Mouse (Mus musculus): ENCODE data around the gene Fa2h. TPM values are rescaled to one million over a fixed set of nuclear protein-coding genes. Genes with fewer than 3 reads are reported as not detected.

Fa2h gene
- polyA plus RNA-seq, 1 experiment from 2014 or later = not detected

DNA sequence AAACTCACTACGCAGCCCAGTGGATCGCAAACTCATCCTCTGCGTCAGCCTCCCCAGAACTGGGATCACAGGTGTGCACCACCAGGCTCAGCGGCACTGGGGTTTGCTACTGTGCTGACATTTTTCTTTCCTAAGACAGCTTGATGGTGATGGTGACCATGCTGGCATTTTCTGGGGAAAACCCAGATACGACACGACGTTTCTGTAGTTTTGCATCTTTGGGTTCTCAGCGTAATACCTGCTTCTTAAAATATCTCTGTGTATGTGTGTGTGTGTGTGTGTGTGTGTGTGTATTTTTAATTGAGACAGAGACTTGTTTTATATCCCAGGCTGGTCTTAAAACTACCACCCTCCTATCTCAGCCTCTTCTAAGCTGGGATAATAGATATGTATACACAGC is 26.3 kb downstream of the Fa2h start:
- Histone ChIP-seq H3K27ac (ENCODE audit: low read depth, low read length) (no peak overlapping the region), H3K4me3 (ENCODE audit: low read depth, low read length) (no peak overlapping the region), H3K4me2 (replicated peaks; ENCODE audit: low read depth, low read length) (no peak overlapping the region), H3K27me3 (ENCODE audit: control insufficient read depth, insufficient read depth, low read length) (no peaks in the 10 kb centered on the region), H3K36me3 (ENCODE audit: control insufficient read depth, insufficient read depth, low read length) (no peaks in the 10 kb centered on the region), H3K9ac (ENCODE audit: low read depth, low read length) (no peak overlapping the region), H3K4me1 (replicated peaks; ENCODE audit: control insufficient read depth, insufficient read depth, low read length) (no peaks in the 10 kb centered on the region), H3K9me3 (ENCODE audit: control insufficient read depth, low read length) (no peaks in the 10 kb centered on the region)
- 85% methylated on average over 8 of the region's 8 CpGs for WGBS
- no peak for DNase-seq (ENCODE audit: low spot score)
- ATAC-seq (ENCODE audit: low FRiP score) = no peak

- no peak overlapping the region for H3K27ac ChIP-seq (ENCODE audit: low read depth, low read length)
- H3K4me1 ChIP-seq (replicated peaks; ENCODE audit: control insufficient read depth, insufficient read depth, low read length) = no peaks in the 10 kb centered on the region
- H3K9ac ChIP-seq (ENCODE audit: low read depth, low read length) = no peak overlapping the region
- H3K36me3 ChIP-seq (ENCODE audit: control insufficient read depth, insufficient read depth, low read length) = no peaks in the 10 kb centered on the region
- no peaks in the 10 kb centered on the region for H3K9me3 ChIP-seq (ENCODE audit: control insufficient read depth, low read length)
- no peak overlapping the region for H3K4me2 ChIP-seq (replicated peaks; ENCODE audit: low read depth, low read length)
- DNase-seq (ENCODE audit: low spot score) (no peak), ATAC-seq (ENCODE audit: low FRiP score) (no peak)
- H3K4me3 ChIP-seq (ENCODE audit: low read depth, low read length) = no peak overlapping the region
- WGBS = 43% methylated on average over 14 of the region's 14 CpGs
- H3K27me3 ChIP-seq (ENCODE audit: control insufficient read depth, insufficient read depth, low read length) = no peaks in the 10 kb centered on the region
These were observed 26.9 kb downstream of the Fa2h start for GRCm38 (mm10) chr8:111366610-111367234.

DNA sequence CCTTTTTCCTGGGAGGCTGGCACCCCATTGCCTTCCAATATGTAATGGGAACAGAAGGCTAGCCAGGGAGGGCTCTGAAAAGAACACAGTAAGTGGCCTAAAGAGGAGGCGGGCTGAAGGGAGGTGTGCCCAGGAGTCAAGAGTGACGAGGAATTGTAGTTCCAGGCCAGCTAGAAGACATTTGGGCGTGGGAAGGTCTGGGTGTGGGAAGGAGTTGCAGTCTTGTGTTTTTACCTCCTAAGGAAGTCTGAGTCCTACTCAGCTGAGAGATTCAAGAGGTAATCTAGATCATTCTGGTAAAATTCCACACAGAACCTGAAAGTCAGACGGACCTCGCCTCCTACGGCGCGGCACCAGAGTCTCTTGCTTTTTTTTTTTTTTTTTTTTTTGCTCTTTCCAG is 30.1 kb downstream of the Fa2h start:
- no peak for ATAC-seq (ENCODE audit: low FRiP score)
- 83% methylated on average over 8 of the region's 8 CpGs for WGBS
- H3K4me1 ChIP-seq (replicated peaks; ENCODE audit: control insufficient read depth, insufficient read depth, low read length) = no peaks in the 10 kb centered on the region
- H3K4me2 ChIP-seq (replicated peaks; ENCODE audit: low read depth, low read length) = no peak overlapping the region
- H3K9me3 ChIP-seq (ENCODE audit: control insufficient read depth, low read length) = no peaks in the 10 kb centered on the region
- H3K4me3 ChIP-seq (ENCODE audit: low read depth, low read length) = no peak overlapping the region
- no peak for DNase-seq (ENCODE audit: low spot score)
- no peak overlapping the region for H3K9ac ChIP-seq (ENCODE audit: low read depth, low read length)
- H3K27me3 ChIP-seq (ENCODE audit: control insufficient read depth, insufficient read depth, low read length) = no peaks in the 10 kb centered on the region
- H3K36me3 ChIP-seq (ENCODE audit: control insufficient read depth, insufficient read depth, low read length) = no peaks in the 10 kb centered on the region
- no peak overlapping the region for H3K27ac ChIP-seq (ENCODE audit: low read depth, low read length)

DNA sequence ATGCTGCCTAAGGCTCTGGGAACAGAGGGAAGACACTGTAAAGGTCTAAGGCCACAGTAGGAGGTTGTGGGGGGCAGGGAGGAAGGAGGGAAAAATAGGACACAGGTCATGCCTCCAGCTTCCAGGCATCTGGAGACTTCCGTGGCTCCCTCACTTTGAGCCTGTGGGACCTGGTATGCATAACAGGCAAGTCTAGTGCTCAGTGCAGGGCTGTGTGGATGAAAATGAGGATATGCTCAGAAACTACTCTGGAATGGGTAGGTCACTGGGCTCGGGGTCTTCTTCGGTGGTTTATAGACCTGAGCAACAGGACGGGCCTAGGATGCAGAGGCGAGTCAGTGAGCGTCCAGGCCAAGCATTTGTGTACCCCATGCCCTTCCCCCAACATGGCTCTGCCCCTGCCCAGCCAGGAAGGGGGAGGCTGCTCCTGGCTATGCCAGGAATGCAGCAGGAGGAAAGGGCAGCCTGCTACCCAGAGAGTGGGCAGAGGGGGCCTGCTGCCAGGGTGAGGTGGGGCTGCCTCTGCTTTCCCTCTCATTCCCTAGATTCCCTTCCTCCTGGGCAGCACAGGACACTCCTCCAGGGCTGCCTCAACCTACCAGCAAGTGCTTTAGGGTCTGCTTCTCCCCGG is 32.9 kb downstream of the Fa2h start:
- no peak for ATAC-seq (ENCODE audit: low FRiP score)
- H3K27ac ChIP-seq (ENCODE audit: low read depth, low read length) = no peak overlapping the region

DNA sequence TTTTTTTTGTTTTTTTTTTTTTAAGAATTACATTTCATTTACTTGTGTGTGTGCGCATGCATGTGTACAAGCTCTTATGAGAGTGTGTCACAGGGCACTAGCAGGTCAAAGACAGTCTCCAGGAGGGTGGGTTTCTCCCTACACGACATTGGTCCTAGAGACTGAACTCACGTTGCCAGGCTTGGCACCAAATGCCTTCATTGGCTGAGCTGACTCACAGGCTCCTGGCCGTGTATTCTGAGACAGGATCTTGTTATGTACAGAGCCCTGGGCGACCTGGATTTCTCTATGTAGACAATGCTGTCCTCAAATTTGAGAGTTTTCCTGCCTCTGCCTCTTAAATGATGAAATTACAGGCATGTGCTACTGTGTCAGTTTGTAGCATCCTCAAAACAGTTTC is 33.7 kb downstream of the Fa2h start:
- Histone ChIP-seq H3K4me3 (ENCODE audit: low read depth, low read length) (no peak overlapping the region), H3K4me1 (replicated peaks; ENCODE audit: control insufficient read depth, insufficient read depth, low read length) (no peaks in the 10 kb centered on the region), H3K9ac (ENCODE audit: low read depth, low read length) (no peak overlapping the region), H3K9me3 (ENCODE audit: control insufficient read depth, low read length) (no peaks in the 10 kb centered on the region), H3K27me3 (ENCODE audit: control insufficient read depth, insufficient read depth, low read length) (no peaks in the 10 kb centered on the region), H3K36me3 (ENCODE audit: control insufficient read depth, insufficient read depth, low read length) (no peaks in the 10 kb centered on the region), H3K27ac (ENCODE audit: low read depth, low read length) (no peak overlapping the region), H3K4me2 (replicated peaks; ENCODE audit: low read depth, low read length) (no peak overlapping the region)
- WGBS = 77% methylated on average over 5 of the region's 5 CpGs
- DNase-seq (ENCODE audit: low spot score) (no peak), ATAC-seq (ENCODE audit: low FRiP score) (no peak)

More for the DNA sequence above, 32.9 kb downstream of the Fa2h start:
- no peaks in the 10 kb centered on the region for H3K4me1 ChIP-seq (replicated peaks; ENCODE audit: control insufficient read depth, insufficient read depth, low read length)
- 63% methylated on average over 7 of the region's 7 CpGs for WGBS
- no peak overlapping the region for H3K9ac ChIP-seq (ENCODE audit: low read depth, low read length)
- no peak overlapping the region for H3K4me3 ChIP-seq (ENCODE audit: low read depth, low read length)
- H3K4me2 ChIP-seq (replicated peaks; ENCODE audit: low read depth, low read length) = no peak overlapping the region
- H3K9me3 ChIP-seq (ENCODE audit: control insufficient read depth, low read length) = no peaks in the 10 kb centered on the region
- no peaks in the 10 kb centered on the region for H3K27me3 ChIP-seq (ENCODE audit: control insufficient read depth, insufficient read depth, low read length)
- H3K36me3 ChIP-seq (ENCODE audit: control insufficient read depth, insufficient read depth, low read length) = no peaks in the 10 kb centered on the region
- no peak for DNase-seq (ENCODE audit: low spot score)

DNA sequence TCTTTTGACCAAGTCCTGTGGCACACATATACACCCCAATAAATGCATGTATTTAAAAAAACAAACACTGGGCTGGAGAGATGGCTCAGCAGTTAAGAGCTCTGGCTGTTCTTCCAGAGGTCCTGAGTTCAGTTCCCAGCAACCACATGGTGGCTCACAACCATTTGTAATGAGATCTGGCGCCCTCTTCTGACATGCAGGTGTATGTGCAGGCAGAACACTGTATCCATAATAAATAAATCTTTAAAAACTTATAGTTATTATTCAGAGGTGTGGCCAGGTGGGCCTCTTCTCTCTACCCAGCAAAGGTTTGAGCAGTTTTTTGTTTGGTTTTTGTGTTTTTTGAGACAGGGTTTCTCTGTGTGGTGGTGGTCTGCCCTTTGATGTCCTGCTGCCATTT is 34.7 kb downstream of the Fa2h start:
- WGBS = 72% methylated on average over 1 of the region's 1 CpGs

DNA sequence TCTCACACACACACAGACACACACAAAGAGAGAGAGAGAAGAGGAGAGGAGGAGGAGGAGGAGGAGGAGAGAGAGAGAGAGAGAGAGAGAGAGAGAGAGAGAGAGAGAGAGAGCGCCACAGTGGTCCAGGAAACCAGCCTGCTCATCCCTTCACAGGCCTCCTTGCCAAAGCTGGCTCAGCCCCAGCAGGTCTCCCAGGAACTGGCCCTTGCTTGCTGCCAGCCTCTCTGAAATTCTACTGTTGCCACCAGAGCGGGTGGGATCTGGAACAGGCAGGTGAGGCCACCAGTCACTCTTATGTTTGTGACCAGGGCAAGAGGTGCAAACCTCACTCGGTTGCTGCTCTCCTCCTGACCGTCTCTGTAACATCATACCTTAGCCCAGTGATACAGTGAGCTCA is 36.2 kb downstream of the Fa2h start:
- Histone ChIP-seq H3K27ac (ENCODE audit: low read depth, low read length) (no peak overlapping the region), H3K4me2 (replicated peaks; ENCODE audit: low read depth, low read length) (no peak overlapping the region), H3K9ac (ENCODE audit: low read depth, low read length) (no peak overlapping the region), H3K36me3 (ENCODE audit: control insufficient read depth, insufficient read depth, low read length) (no peaks in the 10 kb centered on the region), H3K9me3 (ENCODE audit: control insufficient read depth, low read length) (no peaks in the 10 kb centered on the region), H3K4me3 (ENCODE audit: low read depth, low read length) (no peak overlapping the region), H3K4me1 (replicated peaks; ENCODE audit: control insufficient read depth, insufficient read depth, low read length) (no peaks in the 10 kb centered on the region), H3K27me3 (ENCODE audit: control insufficient read depth, insufficient read depth, low read length) (no peaks in the 10 kb centered on the region)
- no peak for ATAC-seq (ENCODE audit: low FRiP score)
- WGBS = 90% methylated on average over 4 of the region's 4 CpGs
- DNase-seq (ENCODE audit: low spot score) = no peak

More for the DNA sequence above, 34.7 kb downstream of the Fa2h start:
- H3K27ac ChIP-seq (ENCODE audit: low read depth, low read length) = no peak overlapping the region
- H3K4me2 ChIP-seq (replicated peaks; ENCODE audit: low read depth, low read length) = no peak overlapping the region
- H3K9ac ChIP-seq (ENCODE audit: low read depth, low read length) = no peak overlapping the region
- H3K4me1 ChIP-seq (replicated peaks; ENCODE audit: control insufficient read depth, insufficient read depth, low read length) = no peaks in the 10 kb centered on the region
- no peaks in the 10 kb centered on the region for H3K27me3 ChIP-seq (ENCODE audit: control insufficient read depth, insufficient read depth, low read length)
- H3K9me3 ChIP-seq (ENCODE audit: control insufficient read depth, low read length) = no peaks in the 10 kb centered on the region
- ATAC-seq (ENCODE audit: low FRiP score) (no peak), DNase-seq (ENCODE audit: low spot score) (no peak)
- no peaks in the 10 kb centered on the region for H3K36me3 ChIP-seq (ENCODE audit: control insufficient read depth, insufficient read depth, low read length)
- H3K4me3 ChIP-seq (ENCODE audit: low read depth, low read length) = no peak overlapping the region

GRCm38 (mm10) chr8:111353497-111353896 is 40.1 kb downstream of the Fa2h start:
- Histone ChIP-seq H3K4me3 (ENCODE audit: low read depth, low read length) (no peak overlapping the region), H3K9me3 (ENCODE audit: control insufficient read depth, low read length) (no peaks in the 10 kb centered on the region), H3K27me3 (ENCODE audit: control insufficient read depth, insufficient read depth, low read length) (no peaks in the 10 kb centered on the region), H3K4me1 (replicated peaks; ENCODE audit: control insufficient read depth, insufficient read depth, low read length) (no peaks in the 10 kb centered on the region), H3K27ac (ENCODE audit: low read depth, low read length) (no peak overlapping the region), H3K4me2 (replicated peaks; ENCODE audit: low read depth, low read length) (no peak overlapping the region), H3K9ac (ENCODE audit: low read depth, low read length) (no peak overlapping the region), H3K36me3 (ENCODE audit: control insufficient read depth, insufficient read depth, low read length) (no peaks in the 10 kb centered on the region)
- ATAC-seq (ENCODE audit: low FRiP score) = no peak
- no peak for DNase-seq (ENCODE audit: low spot score)
- WGBS = 83% methylated on average over 9 of the region's 9 CpGs

GRCm38 (mm10) chr8:111352289-111352688 is 41.3 kb downstream of the Fa2h start:
- H3K4me2 ChIP-seq (replicated peaks; ENCODE audit: low read depth, low read length) = no peak overlapping the region
- no peaks in the 10 kb centered on the region for H3K36me3 ChIP-seq (ENCODE audit: control insufficient read depth, insufficient read depth, low read length)
- ATAC-seq (ENCODE audit: low FRiP score) (no peak), DNase-seq (ENCODE audit: low spot score) (no peak)
- H3K9me3 ChIP-seq (ENCODE audit: control insufficient read depth, low read length) = no peaks in the 10 kb centered on the region
- no peaks in the 10 kb centered on the region for H3K27me3 ChIP-seq (ENCODE audit: control insufficient read depth, insufficient read depth, low read length)
- WGBS = 83% methylated on average over 5 of the region's 5 CpGs
- H3K4me3 ChIP-seq (ENCODE audit: low read depth, low read length) = no peak overlapping the region
- H3K4me1 ChIP-seq (replicated peaks; ENCODE audit: control insufficient read depth, insufficient read depth, low read length) = no peaks in the 10 kb centered on the region
- H3K9ac ChIP-seq (ENCODE audit: low read depth, low read length) = no peak overlapping the region
- H3K27ac ChIP-seq (ENCODE audit: low read depth, low read length) = no peak overlapping the region
